Mouse (Mus musculus): ENCODE measurements around the gene Nid2. TPM values are rescaled to one million over a fixed set of nuclear protein-coding genes. Genes with fewer than 3 reads are reported as not detected.

Gene Nid2
- total RNA-seq (2022) = 1 to 10 TPM; 3.3 to 7.8 (median 3.6) TPM

DNA sequence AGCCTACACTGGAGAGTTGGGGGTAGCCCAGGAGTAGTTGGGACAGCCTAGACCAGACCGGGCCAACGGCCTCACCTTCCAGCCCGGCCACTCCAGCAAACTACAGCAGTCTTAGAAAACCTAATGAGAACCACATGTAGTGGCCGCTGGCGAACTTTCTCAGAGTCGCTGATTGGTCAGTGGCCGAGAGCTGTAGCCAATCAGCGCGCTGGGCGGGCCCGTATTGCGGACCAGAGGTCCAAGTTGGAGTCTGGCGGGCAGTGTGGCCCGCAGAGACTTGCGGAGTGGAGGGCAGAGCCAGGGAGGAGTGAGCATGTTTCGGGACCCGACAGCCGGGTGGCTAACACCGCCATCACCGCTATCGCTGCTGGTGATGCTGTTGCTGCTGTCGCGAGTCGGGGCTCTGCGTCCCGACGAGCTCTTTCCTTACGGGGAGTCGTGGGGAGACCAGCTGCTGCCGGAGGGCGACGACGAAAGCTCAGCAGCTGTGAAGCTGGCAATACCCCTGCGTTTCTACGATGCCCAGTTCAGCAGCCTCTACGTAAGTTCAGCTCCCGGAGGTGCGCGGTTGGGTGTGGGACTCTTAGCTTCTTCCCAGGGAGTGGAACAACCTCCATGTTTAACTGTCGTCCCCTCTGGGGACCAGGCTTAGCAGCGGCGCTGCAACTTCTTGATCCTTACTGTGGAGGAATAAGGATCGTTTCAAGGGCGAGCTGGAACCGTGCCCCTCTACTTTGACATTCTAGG lies at the start of gene Nid2:
Gene Nid2, plus strand, starts transcription at position 241 of the 747 bp plus-strand sequence.
- DNase-seq (ENCODE audit: low spot score in 2 of 2) = peak; percentile 79 to 84

DNA sequence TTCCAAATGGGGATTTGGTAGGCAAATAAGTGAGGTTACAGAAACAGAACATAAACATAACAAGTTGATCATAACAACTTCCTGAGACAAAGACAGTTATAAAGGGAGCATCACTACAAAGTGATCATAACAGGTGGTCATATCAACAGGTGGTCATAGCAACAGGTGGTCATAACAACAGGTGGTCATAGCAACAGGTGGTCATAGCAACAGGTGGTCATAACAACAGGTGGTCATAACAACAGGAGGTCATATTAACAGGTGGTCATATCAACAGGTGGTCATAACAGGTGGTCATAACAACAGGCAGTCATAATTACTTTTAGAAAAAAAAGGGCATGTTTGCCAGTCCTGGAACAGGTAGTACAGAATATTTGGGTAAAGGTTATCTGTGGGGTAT lies 49.5 kb upstream of the Nid2 start:
- DNase-seq (ENCODE audit: low spot score in 2 of 2) = no peak

DNA sequence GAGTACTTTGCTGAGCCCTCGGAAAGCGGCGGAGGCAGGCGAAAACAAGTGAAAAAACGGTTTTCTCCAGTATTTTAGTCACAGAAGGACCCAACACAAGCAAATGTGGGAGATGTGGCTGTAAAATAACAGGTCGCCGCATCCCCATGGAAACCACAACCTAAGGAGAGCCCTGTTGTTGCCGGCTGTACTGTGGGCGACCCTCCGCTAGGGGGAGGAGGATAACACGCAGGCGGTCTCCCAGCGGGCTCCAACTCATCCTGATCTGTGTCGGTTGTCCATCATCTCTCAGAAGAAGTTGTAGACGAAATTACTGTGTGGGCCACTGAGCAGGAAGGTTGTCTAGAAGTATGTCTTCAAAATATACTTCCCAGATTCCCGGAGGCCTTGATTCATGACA lies 45.4 kb upstream of the Nid2 start:
- peak; percentile 43 to 49 for DNase-seq (ENCODE audit: low spot score in 2 of 2)

DNA sequence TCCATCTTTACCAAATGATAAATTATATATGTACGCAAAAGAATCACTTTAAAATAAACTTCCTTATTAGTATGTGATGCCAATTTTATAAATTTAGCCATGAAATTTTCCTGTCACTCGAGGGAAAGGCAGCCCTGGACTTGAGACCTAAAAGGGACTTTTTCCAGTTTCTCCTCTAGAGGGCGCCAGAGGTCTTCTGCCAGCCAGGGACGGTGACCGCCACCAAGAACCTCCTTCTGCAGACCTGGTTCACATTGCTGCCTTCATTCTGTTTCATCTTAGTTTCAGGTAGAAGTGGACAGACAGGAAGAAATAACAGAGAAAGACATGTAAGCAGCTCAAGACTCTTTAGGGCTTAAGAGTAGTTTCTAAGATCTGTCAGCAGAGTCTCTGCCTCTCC lies 44.6 kb upstream of the Nid2 start:
- peak in 1 of 2 experiments; percentile 22 for DNase-seq (ENCODE audit: low spot score in 2 of 2)

DNA sequence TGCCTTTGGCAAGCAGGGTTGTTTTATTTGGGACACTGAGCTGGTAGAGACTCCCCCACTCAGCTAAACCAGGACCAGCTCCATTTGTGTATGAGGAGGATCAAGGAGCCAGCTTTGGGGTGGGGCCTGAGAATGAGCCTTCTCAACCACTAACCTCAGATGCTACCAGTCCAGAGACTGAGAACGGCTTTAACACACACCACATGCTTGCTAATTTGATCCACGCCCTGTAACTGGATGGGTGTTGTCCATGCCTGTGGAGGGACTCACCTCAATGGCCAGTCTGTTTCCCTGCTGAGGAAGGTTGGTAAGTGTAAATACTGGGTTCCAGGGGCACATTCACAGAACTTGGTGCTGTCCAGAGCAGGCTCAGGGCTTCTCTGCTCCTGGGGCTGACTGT lies 44.1 kb upstream of the Nid2 start:
- DNase-seq (ENCODE audit: low spot score in 2 of 2) = no peak

DNA sequence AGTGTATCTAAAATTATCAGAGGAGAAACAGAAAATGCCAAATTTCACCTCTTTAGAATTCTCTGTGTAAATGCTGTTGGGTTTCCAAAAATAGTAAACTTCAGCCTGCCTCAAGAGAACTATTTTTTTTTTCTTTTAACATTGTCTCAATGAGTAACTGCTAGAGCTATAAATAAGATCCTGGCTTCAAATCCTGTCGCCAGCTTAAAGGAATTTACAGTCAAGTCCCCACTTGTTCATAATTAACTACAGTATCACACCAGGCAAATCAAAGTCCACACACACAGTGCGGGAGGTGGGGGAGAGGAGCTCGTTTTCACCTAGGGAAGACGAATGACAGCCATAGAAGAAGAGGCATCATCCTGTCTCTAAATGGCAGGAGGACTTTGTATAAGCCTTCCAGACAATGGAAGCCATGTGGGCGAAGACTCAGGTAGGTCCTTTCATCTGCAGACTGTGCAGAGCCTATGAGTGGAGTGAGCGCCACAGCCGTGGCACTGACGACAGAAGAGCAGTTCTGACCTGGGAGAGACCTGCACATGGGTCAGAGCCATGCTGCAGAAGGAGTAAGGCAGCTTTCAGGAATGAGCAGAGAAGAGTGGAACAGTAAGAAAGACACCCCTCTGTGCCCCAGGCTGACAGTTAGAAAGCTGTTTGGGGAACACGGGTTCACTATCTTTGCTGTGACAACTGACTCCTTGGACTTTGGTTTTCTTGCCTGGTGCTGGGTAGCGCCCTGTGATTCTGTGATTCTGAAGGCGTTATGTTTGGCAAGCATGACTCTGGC lies 43.2 kb upstream of the Nid2 start:
- no peak for DNase-seq (ENCODE audit: low spot score in 2 of 2)

DNA sequence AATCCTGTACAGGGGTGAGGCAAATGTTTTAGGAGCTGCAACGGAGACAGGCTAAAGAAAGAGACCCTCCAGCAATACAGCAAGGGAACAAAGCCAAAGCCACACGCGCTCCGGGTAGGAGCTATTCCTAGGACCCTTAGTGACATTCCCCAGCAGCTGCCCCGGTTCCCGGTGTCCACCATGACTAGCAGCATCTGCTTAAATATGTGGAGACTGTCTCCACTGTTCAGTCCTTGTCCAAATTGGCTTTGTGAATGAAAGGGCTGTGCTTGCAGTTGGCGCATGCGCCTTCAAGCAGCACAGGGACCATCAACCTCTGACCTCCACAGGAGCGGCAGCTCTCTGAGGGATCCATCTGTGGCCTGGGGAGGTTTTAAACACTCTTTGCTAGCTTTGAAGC lies 41.9 kb upstream of the Nid2 start:
- DNase-seq (ENCODE audit: low spot score in 2 of 2) = no peak

DNA sequence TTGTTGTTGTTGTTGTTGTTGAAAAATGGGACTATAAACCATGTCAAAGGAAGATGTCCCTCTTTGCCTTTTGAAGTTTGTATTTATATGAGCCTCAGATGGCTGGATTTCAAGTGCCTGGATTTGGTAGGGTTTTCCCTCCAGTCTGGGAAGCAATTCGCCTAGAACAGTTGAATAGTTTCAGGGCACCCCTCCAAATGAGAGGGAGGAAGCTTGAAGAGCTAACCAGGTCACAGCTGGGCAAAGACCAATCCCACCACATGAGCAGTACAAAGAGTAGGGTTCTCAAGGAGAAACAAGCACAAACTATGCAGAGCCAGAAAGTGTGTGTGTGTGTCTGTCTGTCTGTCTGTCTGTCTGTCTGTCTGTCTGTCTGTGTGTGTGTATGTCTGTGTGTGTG lies 39.3 kb upstream of the Nid2 start:
- no peak for DNase-seq (ENCODE audit: low spot score in 2 of 2)

DNA sequence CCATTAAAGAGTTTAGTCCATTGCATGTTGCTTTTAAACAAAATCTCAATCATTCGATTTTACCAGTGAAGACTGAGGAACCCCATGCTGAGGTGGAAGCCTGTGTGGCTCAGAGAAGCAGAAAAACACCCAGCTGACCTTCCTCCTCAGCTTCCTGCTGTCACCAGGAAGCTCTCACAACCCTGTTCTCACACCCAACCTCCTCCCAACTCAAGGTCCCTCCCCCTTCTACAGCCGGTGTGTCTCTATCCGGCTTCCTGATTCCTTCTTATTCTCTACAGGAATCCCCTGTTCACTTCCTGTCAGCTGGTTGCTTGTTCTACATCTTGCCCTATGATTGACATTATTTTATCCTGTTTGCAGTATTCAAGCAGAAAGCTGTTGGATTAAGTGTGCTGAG lies 38.0 kb upstream of the Nid2 start:
- no peak for DNase-seq (ENCODE audit: low spot score in 2 of 2)

DNA sequence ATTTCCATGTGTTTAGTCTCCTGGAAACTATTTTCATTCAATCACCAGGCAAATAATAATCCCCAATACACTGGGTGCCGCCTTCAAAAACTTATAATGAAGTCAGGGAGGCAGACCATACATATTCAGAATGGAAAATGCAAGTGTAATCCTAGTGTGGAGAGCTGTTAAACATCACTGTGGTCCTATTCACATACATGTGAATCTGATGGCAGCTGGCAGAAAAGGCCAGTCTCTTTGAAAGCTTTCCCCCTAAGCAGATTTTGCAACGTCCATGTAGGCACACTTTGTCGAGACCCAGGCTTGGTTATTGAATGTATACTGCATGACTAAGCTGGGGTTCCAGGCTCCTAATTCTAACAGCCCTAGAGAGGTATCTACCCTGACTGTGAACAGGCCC lies 32.0 kb upstream of the Nid2 start:
- no peak for DNase-seq (ENCODE audit: low spot score in 2 of 2)

DNA sequence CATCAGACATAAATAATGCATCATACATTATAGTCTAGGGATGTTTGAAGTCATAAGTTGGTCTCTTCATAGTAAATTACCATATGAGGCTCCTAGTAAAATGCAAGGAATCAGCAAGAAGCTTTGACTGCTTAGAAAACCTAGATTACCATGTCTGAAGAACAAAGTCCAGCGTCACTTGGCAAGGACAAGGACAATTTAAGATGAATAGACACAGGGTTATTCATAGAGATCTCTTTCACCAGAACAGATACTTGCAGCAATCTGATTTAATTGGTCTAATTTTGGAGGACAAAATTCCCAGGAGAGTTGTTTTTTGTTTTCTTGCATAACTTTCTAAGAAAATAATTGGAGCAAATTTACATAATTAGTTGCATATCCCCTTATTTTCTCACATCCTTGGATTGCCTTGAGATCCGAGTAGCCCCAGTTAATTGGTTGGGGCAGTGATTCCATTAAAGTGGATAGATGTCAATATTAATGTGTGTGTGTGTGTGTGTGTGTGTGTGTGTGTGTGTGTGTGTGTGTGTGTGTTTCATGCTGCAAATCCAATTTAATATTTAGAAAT lies 30.9 kb upstream of the Nid2 start:
- DNase-seq (ENCODE audit: low spot score in 2 of 2) = no peak

DNA sequence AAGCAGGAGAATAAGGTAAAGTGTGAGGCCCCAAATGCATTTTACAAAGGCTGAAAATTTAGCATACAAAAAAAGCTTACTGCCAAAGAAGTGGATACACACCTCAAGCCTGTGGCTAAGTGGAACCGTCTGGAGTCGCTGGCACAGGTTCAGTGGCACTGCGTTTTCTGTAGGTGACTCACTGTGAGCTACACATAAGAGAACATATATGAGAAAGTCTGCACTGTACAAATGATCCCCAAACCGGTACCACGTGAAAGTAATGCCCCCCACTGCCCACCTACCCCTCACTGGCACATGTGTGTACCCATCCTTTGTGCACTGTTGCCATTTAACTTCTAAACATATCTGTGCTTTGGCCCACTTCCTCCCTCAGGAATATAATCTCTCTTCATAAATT lies 22.8 kb upstream of the Nid2 start:
- DNase-seq (ENCODE audit: low spot score in 2 of 2) = no peak

DNA sequence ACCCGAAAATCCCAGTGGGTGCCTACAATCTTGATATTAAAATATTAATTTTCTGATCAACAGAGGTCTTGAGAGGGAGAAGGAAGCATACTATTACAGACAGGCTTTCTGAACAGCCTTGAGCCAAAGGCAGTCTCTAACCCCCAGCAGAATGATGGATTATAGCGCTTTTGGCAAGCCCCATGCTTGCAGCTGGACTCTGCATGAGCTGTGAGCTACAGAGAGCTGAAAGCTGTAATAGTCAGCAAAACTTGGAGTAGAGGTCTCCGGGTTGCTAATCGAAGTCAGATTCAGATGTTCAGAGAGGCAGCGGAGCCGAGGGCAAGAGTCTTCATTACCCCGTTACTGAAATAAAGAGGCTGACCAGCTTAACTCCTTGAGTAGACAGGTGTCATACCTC lies 22.3 kb upstream of the Nid2 start:
- no peak for DNase-seq (ENCODE audit: low spot score in 2 of 2)

DNA sequence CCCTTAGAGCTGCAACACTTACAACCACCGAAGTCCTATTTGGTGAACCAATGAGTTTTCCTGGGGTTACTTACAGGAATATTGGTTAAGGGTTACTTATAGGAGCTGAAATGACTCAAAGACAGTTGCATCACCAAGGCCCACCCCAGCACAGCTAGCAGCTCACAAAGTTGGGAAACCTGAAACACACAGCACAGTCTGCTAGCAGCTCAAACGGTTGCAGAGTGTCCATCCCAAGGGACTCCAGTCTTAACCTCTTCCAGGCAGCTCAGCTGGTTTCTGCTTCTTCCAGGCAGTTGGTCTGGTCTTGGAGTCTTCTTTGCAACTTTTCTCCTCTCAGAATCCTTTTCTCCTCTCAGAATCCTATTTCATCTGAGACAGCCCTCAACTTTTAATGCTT lies 19.0 kb upstream of the Nid2 start:
- no peak for DNase-seq (ENCODE audit: low spot score in 2 of 2)

DNA sequence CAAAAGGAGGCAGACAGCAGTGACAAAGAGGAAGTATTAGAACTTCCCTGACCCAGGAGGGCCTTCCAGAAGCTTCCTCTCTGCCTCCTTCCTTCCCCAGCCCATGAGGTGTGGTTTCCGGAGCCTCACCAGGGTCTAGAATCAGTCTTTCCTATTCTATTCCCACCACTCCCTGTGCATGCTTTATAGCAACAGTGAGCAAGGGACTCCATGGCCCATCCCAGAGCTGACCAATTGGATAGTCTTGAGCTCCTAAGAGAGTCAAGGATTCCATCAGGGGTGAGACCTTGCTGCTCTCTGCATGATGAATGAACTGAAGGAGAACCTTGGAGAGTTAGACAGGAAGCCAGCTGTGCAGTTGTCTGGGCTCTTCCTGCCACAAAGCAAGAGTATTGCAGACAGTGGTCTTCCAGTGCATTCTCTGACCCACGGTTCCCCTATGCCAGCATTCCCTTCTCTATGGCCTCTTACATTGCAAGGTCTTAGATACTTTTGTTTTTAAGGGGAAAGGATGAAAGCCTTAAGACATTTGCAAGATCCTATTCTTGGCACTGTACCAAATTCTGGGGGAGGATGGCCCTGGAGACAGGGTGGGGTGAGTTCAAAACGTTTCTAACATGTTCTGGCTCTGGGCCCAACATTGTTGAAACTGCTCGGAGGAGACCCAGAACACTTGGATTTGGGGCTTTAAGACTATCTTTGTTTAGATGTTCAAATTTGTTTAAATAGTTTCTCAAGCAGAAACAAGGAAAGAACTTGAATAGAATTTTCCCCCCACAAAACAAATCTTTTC lies 17.4 kb upstream of the Nid2 start:
- peak; percentile 32 to 41 for DNase-seq (ENCODE audit: low spot score in 2 of 2)

DNA sequence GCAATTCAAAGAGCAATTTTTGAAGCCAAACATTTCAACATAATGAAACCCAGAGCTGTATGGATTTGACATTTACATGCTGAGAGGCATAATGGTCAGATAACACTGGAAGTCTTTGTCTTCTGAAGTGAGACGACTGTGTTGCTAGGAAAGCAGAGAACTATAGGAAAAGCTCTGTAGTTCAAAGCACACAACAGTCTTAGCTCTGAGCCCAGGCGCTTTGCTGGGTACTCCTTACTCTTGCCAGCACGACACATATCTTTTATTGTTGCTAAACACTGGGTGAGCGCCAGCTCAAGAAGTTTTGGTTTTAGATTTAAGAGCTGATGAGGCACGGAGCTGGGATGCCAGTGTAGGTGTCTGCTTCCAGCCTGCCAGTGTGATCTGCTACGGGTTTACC lies 15.8 kb upstream of the Nid2 start:
- DNase-seq (ENCODE audit: low spot score in 2 of 2) = no peak

DNA sequence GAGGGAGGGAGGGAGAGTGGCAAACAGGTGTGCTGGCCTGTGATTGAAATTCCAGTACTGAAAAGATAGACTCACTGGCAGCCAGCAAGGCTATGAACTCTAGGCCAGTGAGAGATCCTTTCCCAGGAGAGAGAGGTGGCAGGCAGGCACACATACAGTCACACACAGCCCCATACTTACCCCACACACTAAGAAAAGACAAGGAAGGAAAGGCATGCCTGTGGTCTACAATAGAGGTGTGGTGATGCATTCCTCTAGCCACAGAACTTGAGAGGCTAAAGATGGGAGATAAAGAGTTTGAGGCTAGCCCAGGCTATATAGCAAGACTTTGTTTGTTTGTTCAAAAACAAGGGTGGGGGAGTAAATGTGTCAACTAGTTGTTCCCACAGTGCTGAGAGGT lies 13.5 kb upstream of the Nid2 start:
- DNase-seq (ENCODE audit: low spot score in 2 of 2) = no peak

DNA sequence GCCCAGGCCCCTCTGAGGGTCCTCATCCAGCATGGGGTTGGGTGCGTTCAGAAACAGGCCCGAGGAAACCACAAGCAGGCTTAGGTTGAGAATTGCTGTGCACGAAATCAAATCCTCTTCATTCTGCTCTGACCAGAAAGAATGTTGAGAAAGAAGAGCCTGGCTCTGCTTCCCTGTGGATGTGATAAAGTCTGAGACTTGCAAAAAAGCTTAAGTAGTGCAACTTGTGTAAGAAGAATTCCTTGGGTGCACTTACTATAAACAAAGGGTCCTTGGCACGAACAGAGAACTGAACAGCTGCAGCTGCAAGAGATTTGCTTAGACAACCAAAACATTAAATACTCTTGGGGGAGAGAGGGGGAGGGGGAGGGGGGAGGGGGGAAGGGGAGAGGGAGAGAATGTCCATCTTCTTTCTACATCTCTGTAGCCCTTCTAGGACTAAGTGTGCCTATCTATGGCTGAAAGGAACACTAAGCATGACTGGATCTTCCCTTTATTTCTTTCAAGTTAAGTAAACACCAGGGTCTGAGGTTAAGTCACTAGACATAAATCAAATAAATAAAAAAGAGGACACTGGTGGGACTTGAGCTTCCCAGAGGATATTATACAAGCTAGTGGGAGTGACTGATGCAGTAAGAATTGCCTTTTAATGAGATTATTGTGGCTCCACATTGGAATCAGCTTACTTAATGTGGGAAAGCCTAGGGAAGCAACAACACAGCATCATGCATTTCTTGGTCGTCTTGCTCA lies 12.8 kb upstream of the Nid2 start:
- DNase-seq (ENCODE audit: low spot score in 2 of 2) = no peak

DNA sequence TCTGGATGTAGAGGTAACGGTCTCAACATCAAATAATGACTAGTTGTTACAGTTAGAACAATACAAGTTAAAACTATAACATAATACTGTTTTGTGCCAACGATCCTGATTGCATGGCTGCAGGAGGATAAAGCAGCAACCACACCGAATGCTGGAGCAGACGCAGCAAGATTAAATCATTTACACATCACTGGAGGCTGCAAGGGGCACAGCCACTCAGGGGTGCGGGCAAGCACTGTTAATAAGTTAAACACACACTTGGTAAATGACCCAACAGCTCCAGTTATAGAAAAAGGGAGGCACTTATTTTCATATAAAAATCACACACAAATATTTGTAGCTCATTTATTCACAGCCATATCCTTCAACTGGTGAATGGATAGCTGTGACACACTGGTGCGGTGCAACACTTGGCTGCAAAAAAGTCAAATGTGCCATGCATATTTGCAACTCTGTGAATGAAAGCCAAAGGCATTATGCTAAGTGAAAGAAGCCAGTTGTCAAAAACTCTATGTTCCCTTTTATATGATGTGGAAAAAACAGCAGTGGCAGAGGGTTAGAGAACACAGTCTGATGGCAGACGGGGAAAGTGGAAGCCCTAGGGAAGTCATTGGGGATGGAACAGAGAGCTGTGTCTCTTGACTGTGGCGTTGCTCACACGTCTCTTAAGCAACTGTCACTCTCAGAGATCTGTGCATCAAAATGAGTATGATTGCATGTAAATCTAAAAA lies 11.5 kb upstream of the Nid2 start:
- no peak for DNase-seq (ENCODE audit: low spot score in 2 of 2)

DNA sequence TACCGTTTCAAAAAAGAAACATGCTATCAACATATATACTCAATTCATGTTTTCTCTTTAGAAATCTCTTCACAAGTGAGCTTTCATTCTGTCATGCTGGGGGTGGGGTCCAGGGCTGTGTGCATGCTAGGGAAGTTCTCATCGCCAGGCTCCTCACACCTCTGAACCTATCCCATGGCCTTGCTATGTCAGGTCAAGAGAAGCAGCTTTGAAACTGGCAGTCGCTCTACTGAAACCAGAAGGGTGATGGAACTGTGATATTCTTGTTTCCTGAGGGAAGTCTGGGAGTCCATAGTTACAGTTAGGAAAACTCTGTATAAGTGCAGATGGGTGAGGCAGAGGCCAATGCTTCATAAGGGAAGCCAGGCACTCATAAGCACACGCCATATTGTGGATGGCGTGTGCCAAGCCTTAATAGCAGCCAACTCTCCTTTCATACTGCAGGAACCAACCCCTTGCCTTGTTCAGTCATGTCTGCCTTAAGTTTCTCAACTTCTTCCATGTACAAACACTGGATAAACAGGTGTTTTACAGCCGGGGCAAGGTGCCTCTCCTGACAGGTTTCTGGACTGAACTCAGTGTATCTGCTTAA lies 10.8 kb upstream of the Nid2 start:
- no peak for DNase-seq (ENCODE audit: low spot score in 2 of 2)
